18 mouse cellular contexts compared by ENCODE assay signal in genomic region chr15:13285355-13285754, GRCm38 (mm10).
DNase-seq lines count a peak whose midpoint lies in the region; ATAC-seq and TF ChIP-seq lines count a peak whose summit lies in the region.
"Had no signal": no experiment of that assay in that cellular context is flagged by ENCODE, and none has a peak within 500 bp of the region (broad histone marks: within the 10 kb centered on the region; RNA-seq: fewer than 3 reads in every experiment).

No protein-coding gene starts in this region.

- 58% methylated on average over 3 of the region's 3 CpGs for WGBS in heart, embryonic 12.5 days
- WGBS in lung, embryonic 15.5 days: 31% methylated on average over 3 of the region's 3 CpGs
- WGBS in lung, adult 2 months: 37% methylated on average over 3 of the region's 3 CpGs
- WGBS in midbrain, embryonic 13.5 days: 93% methylated on average over 3 of the region's 3 CpGs

- no peak for ATAC-seq in heart, embryonic 12.5 days (ENCODE audit: insufficient number of reproducible peaks, low FRiP score)
- ATAC-seq in lung, embryonic 15.5 days (ENCODE audit: borderline replicate concordance, extremely low read depth, low FRiP score, low TSS enrichment): peak; percentile 65; the same call in 1 of the 2 replicates
- ATAC-seq in midbrain, embryonic 13.5 days: no peak
- ATAC-seq: liver, embryonic 12.5 days had no signal

- H3K9me3 ChIP-seq in heart, embryonic 12.5 days (replicated peaks): no peaks in the 10 kb centered on the region
- H3K9me3 ChIP-seq in lung, embryonic 15.5 days: no peaks in the 10 kb centered on the region
- no peaks in the 10 kb centered on the region for H3K9me3 ChIP-seq in midbrain, embryonic 13.5 days
- H3K9me3 ChIP-seq: embryonic facial prominence, embryonic 12.5 days; hindbrain, embryonic 10.5 days; liver, embryonic 12.5 days; neural tube, embryonic 15.5 days had no signal

- no peak overlapping the region for H3K9ac ChIP-seq in heart, embryonic 12.5 days
- no peak overlapping the region for H3K9ac ChIP-seq in lung, embryonic 15.5 days
- H3K9ac ChIP-seq in midbrain, embryonic 13.5 days (replicated peaks): no peak overlapping the region
- H3K9ac ChIP-seq: embryonic facial prominence, embryonic 12.5 days; liver, embryonic 12.5 days; neural tube, embryonic 15.5 days had no signal

- H3K4me1 ChIP-seq in heart, embryonic 12.5 days (replicated peaks): no peaks in the 10 kb centered on the region
- no peaks in the 10 kb centered on the region for H3K4me1 ChIP-seq in lung, embryonic 15.5 days
- H3K4me1 ChIP-seq in lung, adult 2 months (ENCODE audit: control insufficient read depth, insufficient read depth, low read length): no peaks in the 10 kb centered on the region
- 0 out of 2 replicates have a peak, but pooled peaks cover 3% of the 10 kb centered on the region for H3K4me1 ChIP-seq in midbrain, embryonic 13.5 days (replicated peaks)
- H3K4me1 ChIP-seq: hindbrain, embryonic 10.5 days; liver, embryonic 12.5 days; neural tube, embryonic 15.5 days had no signal

- H3K36me3 ChIP-seq in heart, embryonic 12.5 days: no peaks in the 10 kb centered on the region
- no peaks in the 10 kb centered on the region for H3K36me3 ChIP-seq in lung, embryonic 15.5 days
- no peaks in the 10 kb centered on the region for H3K36me3 ChIP-seq in midbrain, embryonic 13.5 days
- H3K36me3 ChIP-seq: embryonic facial prominence, embryonic 12.5 days; hindbrain, embryonic 10.5 days; liver, embryonic 12.5 days; neural tube, embryonic 15.5 days had no signal

- H3K27ac ChIP-seq in heart, embryonic 12.5 days (ENCODE audit: poor library complexity, severe bottlenecking): no peak overlapping the region
- H3K27ac ChIP-seq in lung, embryonic 15.5 days: no peak overlapping the region
- H3K27ac ChIP-seq in midbrain, embryonic 13.5 days: no peak overlapping the region
- H3K27ac ChIP-seq: embryonic facial prominence, embryonic 12.5 days; hindbrain, embryonic 10.5 days; liver, embryonic 12.5 days; neural tube, embryonic 15.5 days had no signal

- no peak for TF ChIP-seq CTCF in lung, adult 2 months (IDR thresholded peaks at IDR 0.05; ENCODE audit: insufficient read depth, low read length)

- no peak overlapping the region for H3K4me3 ChIP-seq in heart, embryonic 12.5 days
- no peak overlapping the region for H3K4me3 ChIP-seq in lung, embryonic 15.5 days
- no peak overlapping the region for H3K4me3 ChIP-seq in lung, adult 2 months (replicated peaks; ENCODE audit: extremely low read depth, low read depth, low read length)
- H3K4me3 ChIP-seq in midbrain, embryonic 13.5 days (replicated peaks): no peak overlapping the region
- H3K4me3 ChIP-seq: embryonic facial prominence, embryonic 12.5 days; hindbrain, embryonic 10.5 days; liver, embryonic 12.5 days; myocyte; neural tube, embryonic 15.5 days had no signal

- no peak overlapping the region for H3K4me2 ChIP-seq in heart, embryonic 12.5 days
- no peak overlapping the region for H3K4me2 ChIP-seq in lung, embryonic 15.5 days
- no peak overlapping the region for H3K4me2 ChIP-seq in midbrain, embryonic 13.5 days (replicated peaks)
- H3K4me2 ChIP-seq: embryonic facial prominence, embryonic 12.5 days; liver, embryonic 12.5 days; neural tube, embryonic 15.5 days had no signal

- no peaks in the 10 kb centered on the region for H3K27me3 ChIP-seq in heart, embryonic 12.5 days (replicated peaks)
- H3K27me3 ChIP-seq in lung, embryonic 15.5 days: no peaks in the 10 kb centered on the region
- H3K27me3 ChIP-seq in midbrain, embryonic 13.5 days: no peaks in the 10 kb centered on the region
- H3K27me3 ChIP-seq: embryonic facial prominence, embryonic 12.5 days; liver, embryonic 12.5 days; neural tube, embryonic 15.5 days had no signal

- peak; percentile 17 to 44 for DNase-seq in cerebellum, postnatal 14 days
- no peak for DNase-seq in cerebellum, adult 8-10 months
- DNase-seq in heart, adult 18-20 months: peak; percentile 68 to 71
- no peak for DNase-seq in lung, adult 2 months
- peak; percentile 16 for DNase-seq in lung, postnatal 10 days
- DNase-seq: adrenal gland, adult 2 months; cerebellum, adult 11-12 months; kidney, adult 2 months; midbrain, embryonic 14.5 days; retina, postnatal 1 day had no signal

- TF ChIP-seq POLR2A in lung, adult 2 months (IDR thresholded peaks at IDR 0.05; ENCODE audit: borderline replicate concordance, extremely low read depth, low read depth, low read length): no peak

Comparison
In these comparisons a context has a peak if more than half of its experiments do, and no peak if none do; other contexts are left out.
1. DNase-seq: peak in cerebellum, postnatal 14 days (2 of 2), heart, adult 18-20 months (2 of 2) and lung, postnatal 10 days (single experiment); none in cerebellum, adult 8-10 months (single experiment) and lung, adult 2 months (single experiment).